Mouse (Mus musculus): ENCODE measurements at regions not wholly inside any gene's neighbourhood (a gene's known extent, or its start where the extent isn't known, plus 50 kb on each side); places are given as distances from the start of the nearest gene placed in this dataset.

DNA sequence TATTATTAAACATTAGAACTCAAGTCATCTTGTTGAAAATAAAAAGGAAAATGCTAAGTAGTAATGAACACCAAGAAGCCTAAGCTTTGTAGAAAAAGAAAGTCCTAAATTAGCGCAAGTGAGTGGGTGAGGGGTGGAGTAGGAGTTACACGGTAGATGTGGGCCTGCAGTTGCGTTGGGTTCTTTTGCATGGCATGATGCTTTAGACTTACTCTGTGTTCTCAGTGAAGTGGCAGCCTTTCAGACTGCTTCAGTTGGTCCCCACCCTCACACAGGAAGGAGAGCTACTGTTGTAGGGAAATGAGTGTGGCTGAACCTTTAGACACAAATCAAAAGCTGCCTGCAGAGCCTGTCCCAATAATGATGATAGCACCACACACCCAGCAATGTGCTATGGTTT is 336.9 kb downstream of the Nsun3 start:
- TF ChIP-seq TAL1 (IDR thresholded peaks at IDR 0.05; ENCODE audit: low read length) (no peak), CTCF (IDR thresholded peaks at IDR 0.05 in 2 of 3, conservative IDR thresholded peaks at IDR 0.05 in 1 of 3; ENCODE audit: control insufficient read depth in 1 of 3, insufficient read depth in 1 of 3, low read depth in 2 of 3, low read length in 3 of 3, poor library complexity in 1 of 3, severe bottlenecking in 1 of 3) (no peak), CHD1 (IDR thresholded peaks at IDR 0.05; ENCODE audit: low read depth, low read length) (no peak)
